Mouse (Mus musculus) spleen, postnatal 10 days (tissue): ENCODE data around the gene Slc1a7.

Experiments
- DNase-seq, 2 experiments: peaks; one replicate each; pipeline ENCODE4 v3.0.0; 2021 to 2022; ENCODE audit warnings: low spot score in 2 of 2

Gene Slc1a7

DNA sequence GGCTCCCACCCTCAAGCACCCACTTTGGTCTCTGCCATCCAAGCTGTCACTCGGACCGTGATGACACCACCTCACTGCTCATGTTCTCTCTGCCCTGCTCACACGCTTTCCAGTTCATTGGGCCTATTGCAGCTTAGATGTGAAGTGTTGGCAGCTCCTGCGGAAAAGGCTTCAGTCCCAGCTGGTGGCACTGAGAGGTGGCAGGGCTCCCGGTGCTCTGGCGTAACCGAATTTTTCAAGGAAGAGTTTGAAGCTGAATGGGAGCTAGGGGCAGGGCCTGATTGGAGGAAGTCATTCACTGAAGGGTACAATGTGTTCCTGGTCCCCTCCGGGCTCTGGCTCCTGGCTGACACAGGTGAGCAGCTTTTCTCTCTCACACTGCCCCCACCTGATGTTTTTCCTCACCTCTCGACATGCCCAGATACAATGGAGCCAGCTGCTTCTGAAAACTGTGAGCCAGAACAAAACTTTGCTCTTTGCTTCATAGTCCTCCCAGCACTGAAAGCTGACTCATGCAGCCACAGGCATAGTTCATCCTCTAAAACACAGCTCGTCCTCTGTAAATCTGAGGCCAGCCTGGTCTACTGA lies 83.6 kb downstream of the Slc1a7 start:
- DNase-seq, result no peak

DNA sequence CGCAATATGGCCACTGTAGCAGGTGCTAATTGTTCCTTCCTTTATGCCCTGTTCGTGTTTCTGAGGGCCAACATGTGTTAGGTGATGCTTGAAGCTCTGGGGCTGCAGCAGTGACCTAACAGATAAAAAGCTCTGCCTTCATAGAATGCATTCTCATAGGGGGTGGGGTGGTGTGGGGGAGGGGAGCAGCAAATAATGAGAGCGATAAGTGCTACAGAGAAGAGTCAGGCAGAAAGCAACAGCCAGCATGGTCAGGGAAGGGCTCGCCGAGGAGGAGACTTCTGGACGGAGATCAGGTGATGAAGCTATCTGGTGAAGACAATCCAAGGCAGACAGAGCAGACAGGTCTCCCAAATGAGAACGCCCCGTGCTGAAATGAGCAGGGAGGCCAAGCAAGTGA lies 84.5 kb downstream of the Slc1a7 start:
- DNase-seq, result no peak

DNA sequence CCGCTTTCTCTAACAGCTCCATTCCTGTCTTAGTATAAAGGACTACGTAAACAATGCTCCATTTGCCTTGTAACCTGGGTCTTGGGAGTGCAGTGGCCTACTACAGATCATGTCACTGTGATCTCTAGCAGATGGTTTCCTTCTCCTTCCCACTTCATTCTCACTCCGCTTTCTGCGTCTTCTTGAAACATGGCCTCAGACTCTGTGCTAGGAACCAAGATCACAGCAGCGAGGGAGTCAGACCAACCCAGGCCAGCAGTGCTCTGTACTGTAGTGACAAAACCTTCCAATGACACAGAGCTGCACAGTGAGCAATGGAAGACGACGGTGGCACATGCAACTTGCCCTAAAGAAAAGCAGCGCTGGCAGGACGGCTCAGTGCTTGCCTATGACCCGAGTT lies 87.7 kb downstream of the Slc1a7 start:
- DNase-seq, result no peak

DNA sequence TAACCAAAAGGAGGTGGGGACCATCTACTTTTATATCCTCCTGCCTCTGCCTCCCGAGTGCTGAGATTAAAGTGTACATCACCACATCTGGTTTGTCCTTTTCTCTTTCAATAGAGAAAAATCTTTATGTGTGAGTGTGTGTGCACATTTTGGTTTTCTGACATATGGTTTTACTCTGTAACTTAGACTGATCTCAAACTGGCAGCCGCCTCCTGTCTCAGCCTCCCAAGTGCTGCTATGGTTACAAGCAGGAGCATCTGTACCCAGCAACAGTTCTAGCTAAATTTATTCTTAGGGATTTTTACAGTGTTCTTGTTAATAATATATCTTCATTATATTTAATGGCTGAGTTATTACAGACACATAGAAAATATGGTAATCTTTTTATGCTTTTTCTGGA lies 89.1 kb downstream of the Slc1a7 start:
- DNase-seq, result no peak

DNA sequence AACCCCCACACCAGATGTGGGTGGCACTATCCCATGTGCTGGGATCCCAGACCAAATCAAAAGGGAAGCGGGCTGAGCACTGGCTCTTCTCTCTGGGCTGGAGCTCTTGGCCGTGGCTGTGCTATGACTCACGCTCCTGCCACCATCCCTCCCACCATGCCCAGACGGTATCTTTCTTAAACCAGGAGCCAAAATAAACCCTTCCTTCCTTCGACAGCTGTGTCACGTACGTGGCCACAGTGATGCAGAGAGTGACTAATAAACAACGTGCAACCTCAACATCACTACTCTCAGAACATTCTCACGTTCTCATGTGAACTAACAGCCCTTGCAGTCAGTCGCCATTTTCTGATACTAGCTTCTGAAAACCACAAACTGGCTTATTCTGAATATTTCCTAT lies 90.0 kb downstream of the Slc1a7 start:
- DNase-seq, result no peak

DNA sequence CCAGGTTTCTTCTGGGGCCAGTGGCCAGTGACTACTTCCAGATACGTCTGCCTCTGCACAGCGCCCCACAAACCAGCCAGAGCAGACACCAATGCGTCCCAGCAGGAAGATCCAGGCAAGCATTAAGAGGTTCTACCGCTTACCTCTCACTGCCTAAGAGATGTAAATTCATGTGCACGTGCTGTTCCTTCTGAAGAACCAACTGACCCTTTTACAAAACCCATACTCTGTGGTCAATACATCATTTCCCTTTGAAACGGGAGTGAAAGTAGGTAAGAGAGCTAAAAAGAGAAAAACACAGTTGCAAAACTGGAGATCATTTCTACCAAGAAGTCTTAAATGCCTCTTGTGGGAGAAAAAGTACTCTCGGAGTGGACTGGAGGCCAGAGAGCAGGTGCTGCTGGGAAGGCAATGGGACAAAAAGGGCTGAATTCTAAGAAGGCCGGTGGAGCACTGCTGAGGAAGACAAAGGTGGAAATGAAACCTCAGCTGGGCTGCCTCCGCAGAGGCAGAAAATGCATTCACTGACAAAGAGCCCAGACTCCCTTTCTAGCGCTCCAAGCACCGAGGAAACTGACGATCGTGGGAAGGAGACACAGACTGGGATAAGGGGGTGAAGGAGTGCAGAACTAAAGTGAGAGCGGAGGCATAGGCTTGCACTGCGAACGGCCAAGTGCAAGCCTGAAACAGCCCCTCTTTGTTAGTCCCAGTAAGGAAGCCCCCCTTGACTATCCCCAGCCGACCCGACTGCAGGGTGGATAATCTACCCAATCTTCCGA lies 91.7 kb downstream of the Slc1a7 start:
- DNase-seq, result no peak

DNA sequence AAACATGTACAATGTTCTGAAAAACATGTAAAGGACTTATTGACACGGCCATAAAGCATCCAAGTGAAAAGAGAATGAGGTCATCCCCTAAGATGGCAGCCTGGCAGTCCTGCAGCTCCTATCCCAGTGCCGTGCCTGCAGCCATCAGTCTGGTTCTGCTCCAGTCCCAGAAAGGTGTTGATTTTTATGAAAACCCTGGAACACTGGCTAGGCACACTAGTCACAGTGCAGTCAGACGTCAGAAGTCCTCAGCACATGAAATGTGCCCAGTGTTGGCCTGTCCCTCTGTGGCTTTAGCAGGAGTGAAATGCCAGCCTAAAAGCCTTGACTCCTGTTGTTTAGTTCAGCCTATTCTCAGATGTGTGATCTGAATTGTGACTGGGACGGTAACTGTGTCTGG lies 92.6 kb downstream of the Slc1a7 start:
- DNase-seq, result no peak

DNA sequence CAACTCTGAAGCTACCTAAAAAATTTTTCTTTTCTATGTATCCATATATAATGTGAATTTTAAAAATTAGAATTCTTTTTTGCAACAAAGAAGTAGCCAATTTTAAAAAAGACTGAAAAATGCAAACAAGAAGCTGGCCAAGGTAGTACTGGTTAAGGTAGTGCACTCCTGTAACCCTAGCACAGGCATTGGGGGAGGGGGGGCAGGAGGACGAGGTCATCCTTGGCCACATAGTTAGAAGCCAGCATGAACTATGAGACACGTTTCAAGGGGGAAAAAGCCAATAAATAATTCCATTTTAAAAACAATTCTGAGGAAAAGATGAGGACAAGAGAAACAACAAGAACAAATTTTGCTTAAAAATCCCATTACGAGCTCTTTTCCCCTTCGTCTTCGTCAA lies 94.4 kb downstream of the Slc1a7 start:
- DNase-seq, result no peak
